Mouse (Mus musculus): Measurements from ENCODE around the gene Bcl2l13. TPM values are rescaled to one million over a fixed set of nuclear protein-coding genes. Genes with fewer than 3 reads are reported as not detected.

Gene Bcl2l13
- 17.3 and 21.1 TPM in 2 replicates for polyA plus RNA-seq (2012; rRNA removed)

DNA sequence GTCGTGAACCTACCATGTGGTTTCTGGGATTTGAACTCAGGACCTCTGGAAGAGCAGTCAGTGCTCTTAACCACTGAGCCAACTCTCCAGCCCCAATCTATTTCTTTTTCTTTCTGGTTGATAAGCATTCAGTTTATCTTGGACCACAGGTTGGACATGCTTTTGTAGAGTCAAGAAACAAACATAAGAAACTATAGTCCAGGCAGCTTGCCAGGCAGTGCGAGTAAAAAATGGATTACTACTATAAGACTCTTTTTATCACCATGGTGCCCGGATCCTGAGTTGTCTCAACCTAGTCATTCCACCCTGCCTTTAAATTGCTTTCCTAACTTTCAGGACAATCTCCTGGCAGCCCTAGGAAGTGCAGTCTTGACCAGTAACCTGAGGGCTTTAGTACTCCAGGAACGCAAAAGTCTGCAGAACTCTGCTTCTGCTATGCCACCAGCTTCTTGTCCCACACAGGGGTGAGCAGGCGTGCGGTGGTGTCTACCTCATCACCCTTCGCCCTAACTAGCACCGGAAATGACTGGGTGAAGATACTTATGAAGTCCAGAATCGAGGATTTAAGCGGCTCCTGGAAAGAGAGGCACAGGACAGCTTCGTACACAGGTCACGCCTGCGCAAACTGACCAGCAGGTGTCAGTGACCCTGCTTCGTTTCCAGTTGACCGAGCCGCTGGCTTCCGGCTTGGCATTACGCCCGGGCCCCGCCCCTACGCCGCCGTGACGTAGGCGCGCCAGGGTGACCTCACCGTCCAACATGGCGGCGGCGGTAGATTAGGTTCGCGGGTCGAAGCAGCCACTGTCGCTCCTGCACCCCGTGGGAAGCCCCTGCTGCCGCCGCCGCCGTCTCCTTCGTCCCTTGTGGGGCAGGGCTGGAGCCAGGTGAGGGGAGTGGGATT lies at the start of gene Bcl2l13:
Gene Bcl2l13 (plus strand): TSS at position 739 of the 901 bp plus-strand sequence.
- TF ChIP-seq CTCF (IDR thresholded peaks at IDR 0.05; ENCODE audit: insufficient read depth, low read length) (peak; percentile 57), POLR2A (IDR thresholded peaks at IDR 0.05; ENCODE audit: borderline replicate concordance, extremely low read depth, low read depth, low read length) (peak; percentile 82; the same call in 1 of the 2 replicates)
- peak within 1 kb of the TSS; percentile 98 for H3K4me3 ChIP-seq (replicated peaks; ENCODE audit: extremely low read depth, low read depth, low read length)
- peak; percentile 100 for DNase-seq
- WGBS = 2% methylated on average over 40 of the region's 40 CpGs
- H3K4me1 ChIP-seq (ENCODE audit: control insufficient read depth, insufficient read depth, low read length) = peaks cover 4% of the 10 kb centered on the region; the same call in 1 of the 2 replicates

GRCm38 (mm10) chr6:120788068-120788607 lies 47.9 kb upstream of the Bcl2l13 start:
- no peak for TF ChIP-seq POLR2A (IDR thresholded peaks at IDR 0.05; ENCODE audit: borderline replicate concordance, extremely low read depth, low read depth, low read length)
- no peak overlapping the region for H3K4me3 ChIP-seq (replicated peaks; ENCODE audit: extremely low read depth, low read depth, low read length)
- H3K4me1 ChIP-seq (ENCODE audit: control insufficient read depth, insufficient read depth, low read length) = no peaks in the 10 kb centered on the region
- no peak for DNase-seq
- WGBS = 69% methylated on average over 5 of the region's 5 CpGs

DNA sequence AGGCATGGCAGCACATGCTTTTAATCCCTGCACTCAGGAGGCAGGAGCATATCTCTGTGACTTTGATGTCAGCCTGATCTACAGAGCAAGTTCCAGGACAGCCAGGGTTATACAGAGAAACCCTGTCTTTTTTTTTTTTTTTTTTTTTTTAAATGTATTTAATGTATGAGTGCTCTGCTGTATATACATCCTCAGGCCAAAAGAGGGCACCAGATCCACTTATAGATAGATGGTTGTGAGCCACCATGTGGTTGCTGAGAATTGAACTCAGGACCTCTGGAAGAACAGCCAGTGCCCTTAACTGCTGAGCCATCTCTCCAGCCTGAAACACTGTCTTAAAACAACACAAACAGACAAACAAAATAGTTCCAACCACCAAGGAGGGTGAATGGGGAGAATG lies 47.1 kb upstream of the Bcl2l13 start:
- TF ChIP-seq CTCF (IDR thresholded peaks at IDR 0.05; ENCODE audit: insufficient read depth, low read length) (no peak), POLR2A (IDR thresholded peaks at IDR 0.05; ENCODE audit: borderline replicate concordance, extremely low read depth, low read depth, low read length) (no peak)
- DNase-seq = no peak
- Histone ChIP-seq H3K4me1 (ENCODE audit: control insufficient read depth, insufficient read depth, low read length) (no peaks in the 10 kb centered on the region), H3K4me3 (replicated peaks; ENCODE audit: extremely low read depth, low read depth, low read length) (no peak overlapping the region)

DNA sequence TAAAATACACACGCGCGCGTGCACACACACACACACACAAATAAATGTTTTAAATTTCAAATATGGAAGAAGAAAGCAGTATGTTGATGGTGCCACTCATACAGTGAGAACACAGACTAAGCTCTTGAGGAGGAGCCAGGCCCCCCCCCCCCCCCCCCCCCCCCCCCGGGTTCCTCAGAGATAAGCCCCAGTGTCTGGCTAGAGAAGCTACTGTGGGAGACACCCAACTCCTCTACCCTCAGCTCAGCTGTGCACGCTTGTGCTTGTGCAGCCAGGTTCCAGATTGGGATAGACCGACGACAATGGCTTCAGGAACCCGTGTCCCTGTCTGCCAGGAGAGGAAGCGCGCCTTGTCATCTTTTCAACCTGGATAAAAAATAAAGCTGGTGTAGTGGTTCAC lies 45.9 kb upstream of the Bcl2l13 start:
- TF ChIP-seq POLR2A (IDR thresholded peaks at IDR 0.05; ENCODE audit: borderline replicate concordance, extremely low read depth, low read depth, low read length) (no peak), CTCF (IDR thresholded peaks at IDR 0.05; ENCODE audit: insufficient read depth, low read length) (no peak)
- 83% methylated on average over 11 of the region's 11 CpGs for WGBS
- Histone ChIP-seq H3K4me1 (ENCODE audit: control insufficient read depth, insufficient read depth, low read length) (no peaks in the 10 kb centered on the region), H3K4me3 (replicated peaks; ENCODE audit: extremely low read depth, low read depth, low read length) (no peak overlapping the region)
- no peak for DNase-seq

DNA sequence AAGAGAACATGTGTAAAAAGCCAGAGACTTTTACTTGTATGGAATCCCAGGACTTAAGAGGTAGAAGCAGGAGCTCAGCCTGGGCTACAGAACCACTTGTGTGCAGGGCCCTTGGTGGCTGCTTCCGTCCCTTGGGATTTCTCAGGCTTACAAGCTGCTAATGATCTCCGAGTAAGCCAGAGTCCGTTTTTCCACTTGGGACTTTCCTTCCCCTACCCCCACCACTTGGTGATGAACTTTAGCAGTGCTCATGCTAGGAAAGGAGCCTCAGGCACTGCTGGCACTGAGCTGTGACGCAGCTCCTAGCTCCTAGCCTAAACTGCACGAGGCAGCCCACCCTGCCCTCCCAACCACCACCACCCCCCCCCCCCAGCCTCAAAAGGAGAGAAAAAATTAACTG lies 45.3 kb upstream of the Bcl2l13 start:
- DNase-seq = no peak
- Histone ChIP-seq H3K4me3 (replicated peaks; ENCODE audit: extremely low read depth, low read depth, low read length) (no peak overlapping the region), H3K4me1 (ENCODE audit: control insufficient read depth, insufficient read depth, low read length) (no peaks in the 10 kb centered on the region)
- TF ChIP-seq CTCF (IDR thresholded peaks at IDR 0.05; ENCODE audit: insufficient read depth, low read length) (no peak), POLR2A (IDR thresholded peaks at IDR 0.05; ENCODE audit: borderline replicate concordance, extremely low read depth, low read depth, low read length) (no peak)
- 62% methylated on average over 5 of the region's 5 CpGs for WGBS

DNA sequence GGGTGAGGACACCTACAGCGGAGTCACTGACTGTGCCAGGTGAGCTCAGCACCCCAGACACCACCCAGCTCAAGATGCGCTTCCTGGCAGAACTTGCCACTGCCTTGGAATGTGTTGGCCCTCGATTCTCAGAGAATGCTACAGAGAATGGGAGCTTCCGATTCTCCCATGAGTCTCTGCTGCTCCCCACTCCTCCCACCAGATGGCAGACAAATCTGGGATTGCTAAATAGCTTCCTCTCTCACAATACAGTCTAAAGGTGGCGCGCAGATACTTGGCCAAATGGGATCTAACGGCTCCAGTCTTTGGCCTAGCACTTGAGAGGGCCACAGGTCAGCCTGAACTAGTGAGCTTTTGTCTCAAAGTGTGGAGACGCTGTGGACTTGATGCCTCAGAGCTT lies 43.1 kb upstream of the Bcl2l13 start:
- H3K4me3 ChIP-seq (replicated peaks; ENCODE audit: extremely low read depth, low read depth, low read length) = no peak overlapping the region
- no peaks in the 10 kb centered on the region for H3K4me1 ChIP-seq (ENCODE audit: control insufficient read depth, insufficient read depth, low read length)
- 75% methylated on average over 8 of the region's 8 CpGs for WGBS
- TF ChIP-seq CTCF (IDR thresholded peaks at IDR 0.05; ENCODE audit: insufficient read depth, low read length) (0 out of 2 replicates have a peak, but pooled peaks have one; percentile 4), POLR2A (IDR thresholded peaks at IDR 0.05; ENCODE audit: borderline replicate concordance, extremely low read depth, low read depth, low read length) (no peak)
- no peak for DNase-seq

GRCm38 (mm10) chr6:120795422-120796086 lies 40.5 kb upstream of the Bcl2l13 start:
- no peaks in the 10 kb centered on the region for H3K4me1 ChIP-seq (ENCODE audit: control insufficient read depth, insufficient read depth, low read length)
- no peak for TF ChIP-seq POLR2A (IDR thresholded peaks at IDR 0.05; ENCODE audit: borderline replicate concordance, extremely low read depth, low read depth, low read length)
- no peak for TF ChIP-seq CTCF (IDR thresholded peaks at IDR 0.05; ENCODE audit: insufficient read depth, low read length)
- WGBS = 70% methylated on average over 5 of the region's 5 CpGs
- H3K4me3 ChIP-seq (replicated peaks; ENCODE audit: extremely low read depth, low read depth, low read length) = no peak overlapping the region
- DNase-seq = no peak

DNA sequence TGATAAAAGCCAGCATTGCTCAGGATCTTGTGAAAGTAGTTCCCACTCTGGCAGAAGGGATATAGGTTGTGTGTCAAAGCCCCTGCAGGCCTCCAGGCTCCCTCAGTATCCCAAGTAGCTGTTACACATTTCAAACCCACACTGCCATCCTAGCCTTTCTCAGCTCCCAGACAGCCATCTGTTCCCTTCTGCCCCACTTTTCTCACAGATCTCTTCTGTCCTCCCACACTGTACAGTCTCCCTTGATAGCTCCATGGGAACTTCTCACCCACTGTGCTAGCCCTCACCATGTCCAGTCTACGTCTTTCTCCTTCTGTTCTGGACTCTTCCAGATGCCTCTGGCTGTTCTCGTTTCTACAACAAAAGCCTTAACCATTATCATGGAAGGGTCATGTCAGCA lies 39.9 kb upstream of the Bcl2l13 start:
- H3K4me1 ChIP-seq (ENCODE audit: control insufficient read depth, insufficient read depth, low read length) = no peaks in the 10 kb centered on the region
- no peak overlapping the region for H3K4me3 ChIP-seq (replicated peaks; ENCODE audit: extremely low read depth, low read depth, low read length)
- 86% methylated on average over 2 of the region's 2 CpGs for WGBS
- TF ChIP-seq CTCF (IDR thresholded peaks at IDR 0.05; ENCODE audit: insufficient read depth, low read length) (no peak), POLR2A (IDR thresholded peaks at IDR 0.05; ENCODE audit: borderline replicate concordance, extremely low read depth, low read depth, low read length) (no peak)
- no peak for DNase-seq

- Histone ChIP-seq H3K4me1 (ENCODE audit: control insufficient read depth, insufficient read depth, low read length) (no peaks in the 10 kb centered on the region), H3K4me3 (replicated peaks; ENCODE audit: extremely low read depth, low read depth, low read length) (no peak overlapping the region)
- TF ChIP-seq CTCF (IDR thresholded peaks at IDR 0.05; ENCODE audit: insufficient read depth, low read length) = no peak
- TF ChIP-seq POLR2A (IDR thresholded peaks at IDR 0.05; ENCODE audit: borderline replicate concordance, extremely low read depth, low read depth, low read length) = no peak
- 81% methylated on average over 7 of the region's 7 CpGs for WGBS
- no peak for DNase-seq
Measured at GRCm38 (mm10) chr6:120798019-120798418, 38.0 kb upstream of the Bcl2l13 start.
